Mouse (Mus musculus) lung, embryonic 14.5 days (tissue): Measurements from ENCODE around the gene Olfr1143. TPM values are rescaled to one million over a fixed set of nuclear protein-coding genes. Genes with fewer than 3 reads are reported as not detected.

Experiments
- ATAC-seq: fragments of 200-750 bp; cut with Nextera tagmentation; 2 replicates; pipeline ENCODE4 v1.8.0; 2017; ENCODE audit warnings: mild to moderate bottlenecking, moderate TSS enrichment, moderate library complexity; ENCODE audit not compliant: insufficient read depth
- DNase-seq: peaks from one replicate; pipeline ENCODE4 v3.0.0-alpha.2; 2015
- H3K27ac ChIP-seq: fragments of 300-500 bp; sonication (generic); 2 replicates; pipeline ENCODE4 v1.5.1; 2014; ENCODE audit warnings: low read depth, mild to moderate bottlenecking, moderate library complexity
- H3K27me3 ChIP-seq: fragments of 300-500 bp; sonication (generic); 2 replicates; pipeline ENCODE4 v1.6.1; 2014; ENCODE audit warnings: low read length, control low read depth; ENCODE audit not compliant: insufficient read depth
- H3K36me3 ChIP-seq: fragments of 300-500 bp; sonication (generic); 2 replicates; pipeline ENCODE4 v1.6.1; 2014; ENCODE audit warnings: control low read depth; ENCODE audit not compliant: insufficient read depth
- H3K4me1 ChIP-seq: fragments of 300-500 bp; sonication (generic); 2 replicates; pipeline ENCODE4 v1.6.1; 2014; ENCODE audit warnings: antibody characterized with exemption, control low read depth; ENCODE audit not compliant: insufficient read depth
- H3K4me2 ChIP-seq: fragments of 300-500 bp; sonication (generic); 2 replicates; pipeline ENCODE4 v1.6.1; 2014; ENCODE audit warnings: mild to moderate bottlenecking
- H3K4me3 ChIP-seq: fragments of 300-500 bp; sonication (generic); 2 replicates; pipeline ENCODE4 v1.5.1; 2014; ENCODE audit warnings: low read depth, low read length
- H3K9ac ChIP-seq: fragments of 300-500 bp; sonication (generic); 2 replicates; pipeline ENCODE4 v1.6.1; 2014
- H3K9me3 ChIP-seq: fragments of 300-500 bp; sonication (generic); 2 replicates; pipeline ENCODE4 v1.6.1; 2016; ENCODE audit warnings: low read depth, low read length, control low read depth
- CTCF ChIP-seq: IDR thresholded peaks from 2 replicates; pipeline ENCODE4 v1.5.1; 2016; ENCODE audit warnings: antibody characterized with exemption, low read depth
- WGBS: fragments of 180-500 bp; shearing (Covaris S2); extraction: QIAGEN DNeasy Blood & Tissue Kit; methylation state at CpG from one replicate; pipeline ENCODE4 v1.1.7; 2014; 5-methylcytosine and 5-hydroxymethylcytosine counted together
- polyA plus RNA-seq: library from polyadenylated mRNA; unstranded; fragments of >200 nt; fragmentation: Nextera tagmentation; extraction: Ambion mirVana; gene quantifications from 2 replicates; pipeline ENCODE4 v1.2.1, GENCODE M21; 2014

Olfr1143 gene
- polyA plus RNA-seq = not detected in 2 replicates

- DNase-seq (no peak), ATAC-seq (no peak)
- Histone ChIP-seq H3K4me3 (no peak within 1 kb of the TSS), H3K9ac (no peak within 1 kb of the TSS), H3K9me3 (no peaks in the 10 kb centered on the region), H3K4me2 (no peak within 1 kb of the TSS), H3K27ac (no peak within 1 kb of the TSS), H3K36me3 (no peaks in the 10 kb centered on the region), H3K27me3 (no peaks in the 10 kb centered on the region), H3K4me1 (no peaks in the 10 kb centered on the region)
- TF ChIP-seq CTCF = no peak
Observed at GRCm38 (mm10) chr2:87800292-87800691, at the start of gene Olfr1143. Gene Olfr1143 (plus strand): TSS chr2:87800592.

GRCm38 (mm10) chr2:87753891-87754290, 46.5 kb upstream of the Olfr1143 start, which contains the start of gene Olfr1141:
Gene Olfr1141 (minus strand): TSS chr2:87753991.
- no peak for ATAC-seq
- TF ChIP-seq CTCF = no peak
- H3K4me2 ChIP-seq = no peak within 1 kb of the TSS
- WGBS = 87% methylated on average over 1 of the region's 1 CpGs
- no peak for DNase-seq
- no peaks in the 10 kb centered on the region for H3K9me3 ChIP-seq
- no peaks in the 10 kb centered on the region for H3K27me3 ChIP-seq
- no peaks in the 10 kb centered on the region for H3K4me1 ChIP-seq
- H3K4me3 ChIP-seq = no peak within 1 kb of the TSS
- no peak within 1 kb of the TSS for H3K27ac ChIP-seq
- H3K9ac ChIP-seq = no peak within 1 kb of the TSS
- H3K36me3 ChIP-seq = no peaks in the 10 kb centered on the region

- ATAC-seq = no peak
- Histone ChIP-seq H3K4me3 (no peak overlapping the region), H3K4me1 (no peaks in the 10 kb centered on the region), H3K9ac (no peak overlapping the region), H3K9me3 (no peaks in the 10 kb centered on the region), H3K36me3 (no peaks in the 10 kb centered on the region), H3K4me2 (no peak overlapping the region), H3K27me3 (no peaks in the 10 kb centered on the region), H3K27ac (no peak overlapping the region)
- TF ChIP-seq CTCF = no peak
- no peak for DNase-seq
- 33% methylated on average over 1 of the region's 1 CpGs for WGBS
Observed at GRCm38 (mm10) chr2:87776143-87776542, 24.2 kb upstream of the Olfr1143 start.

- Histone ChIP-seq H3K4me3 (no peak within 1 kb of the TSS), H3K27me3 (no peaks in the 10 kb centered on the region), H3K4me1 (no peaks in the 10 kb centered on the region), H3K27ac (no peak within 1 kb of the TSS), H3K9ac (no peak within 1 kb of the TSS), H3K4me2 (no peak within 1 kb of the TSS), H3K9me3 (no peaks in the 10 kb centered on the region), H3K36me3 (no peaks in the 10 kb centered on the region)
- ATAC-seq (no peak), DNase-seq (no peak)
- no peak for TF ChIP-seq CTCF
- WGBS = 63% methylated on average over 4 of the region's 4 CpGs
Observed at GRCm38 (mm10) chr2:87779183-87779582, 21.2 kb upstream of the Olfr1143 start, which contains the start of gene Olfr152. Gene Olfr152 (plus strand): TSS chr2:87779483.

- Histone ChIP-seq H3K9me3 (no peaks in the 10 kb centered on the region), H3K9ac (no peak within 1 kb of the TSS), H3K4me3 (no peak within 1 kb of the TSS), H3K27ac (no peak within 1 kb of the TSS), H3K36me3 (no peaks in the 10 kb centered on the region), H3K4me1 (no peaks in the 10 kb centered on the region), H3K27me3 (no peaks in the 10 kb centered on the region), H3K4me2 (no peak within 1 kb of the TSS)
- 75% methylated on average over 1 of the region's 1 CpGs for WGBS
- ATAC-seq (no peak), DNase-seq (no peak)
- no peak for TF ChIP-seq CTCF
Observed at GRCm38 (mm10) chr2:87809522-87809921, 9.1 kb downstream of the Olfr1143 start, which contains the start of gene Olfr1145. Gene Olfr1145 (plus strand): TSS chr2:87809822.

GRCm38 (mm10) chr2:87830233-87830632, 29.8 kb downstream of the Olfr1143 start, which contains the start of gene Olfr1148:
Gene Olfr1148 (plus strand): TSS chr2:87830533.
- TF ChIP-seq CTCF = no peak
- 81% methylated on average over 1 of the region's 1 CpGs for WGBS
- H3K4me1 ChIP-seq = no peaks in the 10 kb centered on the region
- no peak within 1 kb of the TSS for H3K9ac ChIP-seq
- H3K4me3 ChIP-seq = no peak within 1 kb of the TSS
- no peaks in the 10 kb centered on the region for H3K9me3 ChIP-seq
- no peak within 1 kb of the TSS for H3K4me2 ChIP-seq
- H3K36me3 ChIP-seq = no peaks in the 10 kb centered on the region
- no peak for DNase-seq
- H3K27me3 ChIP-seq = no peaks in the 10 kb centered on the region
- H3K27ac ChIP-seq = no peak within 1 kb of the TSS
- ATAC-seq = no peak

- no peak for ATAC-seq
- no peak within 1 kb of the TSS for H3K4me2 ChIP-seq
- no peaks in the 10 kb centered on the region for H3K36me3 ChIP-seq
Observed at GRCm38 (mm10) chr2:87843693-87844092, 43.3 kb downstream of the Olfr1143 start, which contains the start of gene Olfr1150-ps1. Gene Olfr1150-ps1 (plus strand): TSS chr2:87843993.

More at GRCm38 (mm10) chr2:87843693-87844092, 43.3 kb downstream of the Olfr1143 start, which contains the start of gene Olfr1150-ps1:
- Histone ChIP-seq H3K4me3 (no peak within 1 kb of the TSS), H3K4me1 (no peaks in the 10 kb centered on the region), H3K27ac (no peak within 1 kb of the TSS), H3K9me3 (no peaks in the 10 kb centered on the region), H3K9ac (no peak within 1 kb of the TSS), H3K27me3 (no peaks in the 10 kb centered on the region)
- TF ChIP-seq CTCF = no peak
- DNase-seq = no peak
- 71% methylated on average over 1 of the region's 1 CpGs for WGBS

Other genes starting within 250 kb of the Olfr1143 start
- gene Olfr1129, start 226.7 kb upstream of the Olfr1143 start, polyA plus RNA-seq = not detected in 2 replicates
- gene Olfr1130, start 194.4 kb upstream of the Olfr1143 start, polyA plus RNA-seq = not detected in 2 replicates
- not detected in 2 replicates for gene Olfr1131, start 173.5 kb upstream of the Olfr1143 start, polyA plus RNA-seq
- gene Olfr1132, start 163.1 kb upstream of the Olfr1143 start, polyA plus RNA-seq = not detected in 2 replicates
- gene Olfr1133, start 153.2 kb upstream of the Olfr1143 start, polyA plus RNA-seq = not detected in 2 replicates
- gene Olfr1134, start 142.1 kb upstream of the Olfr1143 start, polyA plus RNA-seq = not detected in 2 replicates
- gene Olfr1135, start 126.9 kb upstream of the Olfr1143 start, polyA plus RNA-seq = not detected in 2 replicates
- not detected in 2 replicates for gene Olfr1136, start 106.6 kb upstream of the Olfr1143 start, polyA plus RNA-seq
- gene Olfr1137, start 87.4 kb upstream of the Olfr1143 start, polyA plus RNA-seq = not detected in 2 replicates
- gene Olfr1138, start 60.6 kb upstream of the Olfr1143 start, polyA plus RNA-seq = not detected in 2 replicates
- gene Olfr1140, start 56.8 kb upstream of the Olfr1143 start, polyA plus RNA-seq = not detected in 2 replicates
- gene Olfr1141, start 46.6 kb upstream of the Olfr1143 start, polyA plus RNA-seq = not detected in 2 replicates
- gene Olfr152, start 21.1 kb upstream of the Olfr1143 start, polyA plus RNA-seq = not detected in 2 replicates
- gene Olfr1145, start 9.2 kb downstream of the Olfr1143 start, polyA plus RNA-seq = not detected in 2 replicates
- gene Olfr1148, start 29.9 kb downstream of the Olfr1143 start, polyA plus RNA-seq = not detected in 2 replicates
- not detected in 2 replicates for gene Olfr1150-ps1, start 43.4 kb downstream of the Olfr1143 start, polyA plus RNA-seq
- gene Olfr1151, start 55.3 kb downstream of the Olfr1143 start, polyA plus RNA-seq = not detected in 2 replicates
- gene Olfr1152, start 65.9 kb downstream of the Olfr1143 start, polyA plus RNA-seq = not detected in 2 replicates
- gene Olfr1153, start 94.4 kb downstream of the Olfr1143 start, polyA plus RNA-seq = not detected in 2 replicates
- not detected in 2 replicates for gene Olfr1154, start 104.6 kb downstream of the Olfr1143 start, polyA plus RNA-seq
- gene Olfr1155, start 144.5 kb downstream of the Olfr1143 start, polyA plus RNA-seq = not detected in 2 replicates
- not detected in 2 replicates for gene Olfr1156, start 152.5 kb downstream of the Olfr1143 start, polyA plus RNA-seq
- not detected in 2 replicates for gene Olfr1157, start 167.7 kb downstream of the Olfr1143 start, polyA plus RNA-seq
- gene Olfr74, start 174.1 kb downstream of the Olfr1143 start, polyA plus RNA-seq = not detected in 2 replicates
- gene Olfr1158, start 189.5 kb downstream of the Olfr1143 start, polyA plus RNA-seq = not detected in 2 replicates
- gene Olfr1160, start 207.7 kb downstream of the Olfr1143 start, polyA plus RNA-seq = not detected in 2 replicates
- not detected in 2 replicates for gene Olfr1161, start 222.2 kb downstream of the Olfr1143 start, polyA plus RNA-seq
- not detected in 2 replicates for gene Olfr73, start 237.1 kb downstream of the Olfr1143 start, polyA plus RNA-seq